Mouse (Mus musculus) cerebellum, adult 9-10 months (tissue): ENCODE data around the gene Supt4a.

Experiments
- DNase-seq: peaks from one replicate; pipeline ENCODE4 v3.0.0; 2022

Supt4a gene

GRCm38 (mm10) chr11:87752307-87752706 lies 15.0 kb downstream of the Supt4a start:
- DNase-seq, result no peak

GRCm38 (mm10) chr11:87753255-87753654 lies 15.9 kb downstream of the Supt4a start:
- DNase-seq, result no peak

- no peak for DNase-seq
Measured at GRCm38 (mm10) chr11:87753891-87754501, 16.6 kb downstream of the Supt4a start.

- no peak for DNase-seq
Measured at GRCm38 (mm10) chr11:87754603-87755002, 17.3 kb downstream of the Supt4a start.

- no peak for DNase-seq
Measured at GRCm38 (mm10) chr11:87755360-87756017, 18.1 kb downstream of the Supt4a start.

- no peak for DNase-seq
Measured at GRCm38 (mm10) chr11:87756251-87756820, 19.0 kb downstream of the Supt4a start.

- DNase-seq, result no peak
Measured at GRCm38 (mm10) chr11:87757001-87757954, 19.9 kb downstream of the Supt4a start.

- no peak for DNase-seq
Measured at GRCm38 (mm10) chr11:87758161-87758911, 21.0 kb downstream of the Supt4a start.

- no peak for DNase-seq
Measured at GRCm38 (mm10) chr11:87758957-87759608, 21.7 kb downstream of the Supt4a start.

- peak; percentile 61 for DNase-seq
Measured at GRCm38 (mm10) chr11:87759609-87760005, 22.3 kb downstream of the Supt4a start.

- peak; percentile 76 for DNase-seq
Measured at GRCm38 (mm10) chr11:87760301-87761081, 23.1 kb downstream of the Supt4a start, which contains the start of gene Tspoap1. Tspoap1 (plus strand) TSS chr11:87760541.

GRCm38 (mm10) chr11:87761181-87761721 lies 23.9 kb downstream of the Supt4a start:
- peak; percentile 61 for DNase-seq

- DNase-seq, result no peak
Measured at GRCm38 (mm10) chr11:87761806-87762701, 24.7 kb downstream of the Supt4a start.

GRCm38 (mm10) chr11:87762702-87763385 lies 25.5 kb downstream of the Supt4a start:
- peak; percentile 60 for DNase-seq

GRCm38 (mm10) chr11:87763511-87763987 lies 26.2 kb downstream of the Supt4a start:
- peak; percentile 88 for DNase-seq

GRCm38 (mm10) chr11:87763988-87764876 lies 26.9 kb downstream of the Supt4a start:
- peak; percentile 77 for DNase-seq

- DNase-seq, result no peak
Measured at GRCm38 (mm10) chr11:87768745-87769144, 31.4 kb downstream of the Supt4a start.

GRCm38 (mm10) chr11:87770989-87771388 lies 33.6 kb downstream of the Supt4a start:
- peak; percentile 78 for DNase-seq
